Mouse (Mus musculus) left cerebral cortex, postnatal 4 days (tissue): ENCODE measurements around the gene Slc25a45. TPM values are rescaled to one million over a fixed set of nuclear protein-coding genes. Genes with fewer than 3 reads are reported as not detected.

ENCODE experiments used
- DNase-seq: peaks from one replicate; pipeline ENCODE4 v3.0.0-alpha.2; 2022
- intact Hi-C: fragments of 180-260 bp; cut with DNase I; formaldehyde crosslinking; loops from one replicate; pipeline ENCODE4 v1.15.1; 2025
- total RNA-seq, 2 experiments: library from RNA; stranded (reverse); gene quantifications; 2 replicates each; pipeline ENCODE4 v1.2.3; 2021

Slc25a45 gene
- total RNA-seq, 2 experiments from 2014 or later: 1.4 to 2.0 TPM

DNA sequence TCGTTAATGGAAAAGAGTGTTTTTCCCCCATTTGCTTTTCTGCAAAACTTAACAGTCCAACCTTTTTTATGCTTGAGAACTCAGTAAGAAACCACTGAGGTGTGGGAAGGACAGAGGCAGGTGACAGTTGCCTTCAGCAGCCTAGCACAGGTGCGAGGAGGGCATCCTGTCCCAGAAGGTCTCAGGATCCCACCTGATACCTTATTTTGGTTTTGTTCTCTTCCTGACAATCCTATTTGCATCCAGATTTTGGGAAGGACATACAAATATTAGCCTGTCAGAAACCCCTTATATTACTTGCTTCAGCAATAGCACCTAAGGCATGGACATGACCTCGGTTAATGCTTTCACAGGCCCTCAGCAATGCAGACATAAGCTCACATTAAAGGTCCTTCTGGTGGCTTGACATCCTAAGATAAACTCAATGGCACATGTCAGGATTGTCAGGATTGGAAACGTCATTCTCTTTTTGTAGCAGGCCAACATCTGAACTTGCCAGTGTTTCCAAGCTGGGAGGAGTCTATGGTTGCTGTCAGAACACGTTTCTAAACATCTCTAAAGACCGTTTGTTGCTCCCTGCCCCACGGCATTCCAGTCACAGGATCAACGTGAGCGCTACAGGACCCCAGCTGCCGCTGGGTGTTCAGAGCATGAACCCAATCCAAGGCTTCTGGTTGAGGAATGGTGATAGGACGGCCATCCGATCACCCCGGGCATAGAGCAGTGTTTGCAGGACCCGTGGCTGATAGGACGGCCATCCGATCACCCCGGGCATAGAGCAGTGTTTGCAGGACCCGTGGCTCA lies 37.3 kb upstream of the Slc25a45 start:
- intact Hi-C loops: no loop called here
- no peak for DNase-seq

DNA sequence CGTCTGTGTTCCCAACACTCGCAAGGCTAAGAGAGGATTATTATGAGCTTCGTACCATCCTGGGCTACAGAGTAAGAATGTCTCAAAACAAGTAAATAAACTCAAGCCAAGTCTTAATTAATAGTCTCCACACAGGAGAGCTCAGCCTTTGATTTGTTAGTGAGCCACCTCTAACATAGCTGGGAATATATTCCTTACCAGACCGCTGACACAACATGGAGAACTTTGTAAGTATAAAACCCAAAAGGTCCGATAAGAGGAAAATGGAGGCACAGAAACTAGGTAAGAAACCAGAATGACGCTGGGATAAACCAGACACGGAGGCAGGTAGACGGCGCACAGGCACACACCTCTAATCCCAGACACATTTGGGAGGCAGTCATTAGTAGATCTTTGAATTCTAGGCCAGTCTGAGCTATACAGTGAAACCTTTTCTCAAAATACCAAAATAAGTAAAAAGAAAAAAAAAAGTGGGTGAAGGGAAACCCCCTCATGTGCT lies 36.7 kb upstream of the Slc25a45 start:
- no peak for DNase-seq
- intact Hi-C loops: no loop called here

DNA sequence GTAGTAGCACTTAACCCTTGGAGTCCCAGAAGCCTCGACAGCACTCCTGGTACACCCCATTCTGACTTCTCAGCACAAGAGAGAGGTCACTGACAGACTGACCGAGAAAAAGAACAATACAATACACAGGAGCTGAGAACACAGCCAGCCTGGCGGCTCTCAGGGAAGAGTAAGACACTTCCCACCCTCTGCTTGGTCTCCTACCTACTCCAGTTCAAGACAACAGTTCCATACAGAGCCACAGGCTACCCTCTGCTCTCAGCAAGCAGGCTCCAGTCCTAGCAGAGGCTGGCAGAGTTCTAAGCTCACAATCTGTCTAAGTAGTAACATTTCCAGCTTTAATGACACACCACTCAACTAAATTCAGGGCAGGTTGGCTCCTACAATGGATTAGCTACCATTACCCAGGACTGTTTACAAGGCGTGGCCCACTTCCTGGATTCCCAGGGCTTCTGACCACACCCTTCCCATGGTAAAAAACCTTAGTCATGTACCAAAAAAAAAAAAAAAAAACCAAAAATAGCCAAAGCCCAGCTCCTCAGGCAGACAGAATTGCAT lies 36.1 kb upstream of the Slc25a45 start:
- intact Hi-C loops: no loop called here
- DNase-seq: no peak

DNA sequence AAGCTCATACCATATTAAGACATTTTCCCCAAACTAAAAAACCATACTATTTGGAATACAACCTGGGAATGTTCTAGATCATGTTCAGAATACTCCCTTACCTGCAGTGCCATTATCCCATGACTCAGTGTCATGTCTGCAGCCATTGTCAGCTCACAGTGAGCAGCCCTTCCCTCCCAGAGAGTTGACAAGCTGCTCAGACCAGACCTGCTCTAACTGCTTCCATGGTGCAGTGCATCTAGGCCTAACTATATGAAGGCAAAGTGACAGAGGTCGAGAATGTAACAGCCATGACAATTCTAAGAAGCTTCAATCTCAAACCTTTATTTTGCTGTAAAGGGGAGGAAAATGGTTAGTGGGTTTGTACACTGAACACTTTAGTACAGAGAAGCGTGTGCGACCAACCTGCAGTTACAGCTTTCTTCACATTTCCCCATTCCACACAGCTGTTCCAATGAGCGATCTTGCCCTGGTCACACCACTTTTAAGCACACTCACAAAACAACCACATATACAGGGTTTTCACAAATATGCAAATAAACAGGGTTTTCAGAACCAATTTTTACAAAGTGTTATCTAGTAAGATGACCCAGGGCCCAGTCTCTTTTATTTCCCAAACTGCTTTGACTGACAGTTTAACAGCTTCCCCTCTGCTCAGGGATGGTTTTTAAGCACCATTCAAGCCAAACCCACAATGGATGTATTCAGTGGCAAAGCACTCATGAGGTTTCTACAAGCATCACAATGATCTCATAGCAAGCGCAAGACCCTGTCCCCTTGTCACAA lies 35.4 kb upstream of the Slc25a45 start:
- intact Hi-C loops: no loop called here
- DNase-seq: no peak

DNA sequence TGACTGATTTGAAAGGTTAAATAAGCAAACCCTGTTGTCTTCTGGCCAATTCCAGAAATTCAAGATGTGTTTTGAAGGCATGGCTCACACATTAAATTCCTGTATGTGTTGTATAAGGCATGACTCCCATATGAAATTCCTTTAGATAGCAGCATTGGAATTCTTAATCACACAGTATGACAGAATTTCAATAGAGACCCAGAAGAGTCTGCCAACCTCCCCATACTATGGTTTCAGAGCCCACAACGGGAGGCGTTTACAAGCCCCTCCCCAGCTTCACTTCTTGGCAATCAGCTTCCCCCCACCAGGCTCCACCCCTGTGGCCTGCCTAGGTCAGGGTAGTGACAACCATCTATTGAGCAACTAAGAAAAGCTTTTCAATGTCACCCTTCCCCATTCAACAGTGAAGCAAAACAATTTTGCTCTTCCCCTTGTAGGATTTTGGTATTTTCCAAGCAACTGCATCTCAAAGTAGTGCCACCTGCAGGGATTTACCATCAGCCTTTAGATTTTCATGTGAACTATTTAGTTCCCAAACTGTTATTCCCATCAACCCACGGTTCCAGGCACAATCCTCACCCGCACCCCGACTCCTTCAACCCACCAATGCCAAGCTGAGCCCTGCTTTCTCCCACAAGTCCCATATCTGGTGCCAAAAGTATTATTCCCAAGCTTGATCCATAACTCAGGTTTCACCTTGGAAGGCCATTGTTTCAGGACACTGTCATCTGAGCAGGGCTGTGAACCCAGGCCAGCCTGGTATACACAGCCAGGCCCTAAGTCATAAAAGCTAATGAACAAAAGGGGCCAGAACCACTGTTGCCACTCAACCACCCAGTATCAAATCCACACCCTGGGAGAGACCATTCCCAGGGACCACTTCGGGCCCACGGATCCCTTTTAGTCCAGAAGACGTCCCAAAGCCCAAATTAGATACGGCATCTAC lies 34.5 kb upstream of the Slc25a45 start:
- intact Hi-C loops: no loop called here
- DNase-seq: no peak

DNA sequence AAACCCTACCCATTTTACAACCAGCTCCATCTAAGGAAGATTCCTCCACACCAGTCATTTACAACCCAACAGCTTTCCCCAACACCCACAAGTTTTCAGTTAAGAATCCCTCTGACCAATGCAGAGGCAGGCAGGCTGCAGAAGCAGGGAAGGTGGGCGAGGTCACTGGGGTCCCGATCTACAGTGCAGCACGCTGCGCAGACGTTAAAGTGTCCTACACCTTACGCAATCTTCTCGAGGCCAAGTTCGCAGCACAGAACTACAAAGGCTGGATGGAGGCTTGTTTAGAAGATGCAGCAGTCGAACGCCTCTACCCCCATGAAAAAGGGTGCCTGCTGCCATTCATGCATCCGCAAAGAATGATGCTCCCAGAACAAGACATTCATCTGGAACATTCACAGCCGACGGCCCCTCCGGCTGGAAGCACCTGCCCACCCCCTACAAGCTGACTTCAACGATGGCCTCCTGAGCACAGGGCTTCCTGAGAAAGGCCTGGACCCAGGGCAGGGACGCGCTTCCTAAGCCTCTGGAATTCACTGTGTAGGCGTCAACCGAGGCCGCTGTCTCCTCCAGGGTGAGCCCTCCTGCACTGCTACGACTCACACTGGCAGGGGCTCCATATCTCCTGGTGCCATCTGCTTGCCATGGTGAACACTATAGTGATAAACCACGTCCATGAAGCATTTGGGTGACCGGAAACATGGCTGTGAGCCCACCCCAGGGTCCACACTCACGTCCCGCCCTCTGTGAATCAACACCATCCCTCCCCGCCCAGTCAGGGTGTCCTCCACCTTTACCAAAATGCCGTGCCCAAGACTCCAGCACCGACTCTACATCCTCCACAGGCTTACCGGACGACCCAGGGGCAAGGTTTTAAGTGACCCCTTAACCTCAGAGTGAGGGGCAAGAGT lies 33.6 kb upstream of the Slc25a45 start:
- intact Hi-C loops: no loop called here
- DNase-seq: no peak

DNA sequence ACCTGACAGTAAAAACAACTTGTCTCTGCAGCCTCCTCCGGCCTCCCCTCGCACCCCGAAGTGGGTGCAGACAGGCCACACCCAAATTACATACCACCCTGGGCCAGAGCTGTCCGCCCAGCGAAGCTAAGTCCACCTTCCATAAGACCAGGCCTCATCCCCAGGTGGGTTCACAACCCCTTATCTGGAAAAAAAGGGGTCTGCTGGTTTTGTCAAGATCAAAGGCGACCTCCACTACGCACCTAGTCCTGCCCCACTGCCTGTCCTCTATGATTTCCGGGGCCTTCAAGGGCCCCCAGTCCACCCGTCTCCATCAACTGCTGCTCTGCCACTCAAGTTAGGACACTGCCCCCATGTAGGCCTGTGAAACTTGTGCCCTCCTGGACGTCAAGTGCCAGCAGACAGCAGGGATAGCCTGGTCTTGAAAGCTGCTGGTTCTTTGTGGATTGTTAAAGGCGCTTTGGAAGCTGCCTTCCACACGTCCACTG lies 32.7 kb upstream of the Slc25a45 start:
- intact Hi-C loops: loop anchor here (1.0 kb wide), 1 partner anchor 43 kb away; no protein-coding TSS in a partner anchor

DNA sequence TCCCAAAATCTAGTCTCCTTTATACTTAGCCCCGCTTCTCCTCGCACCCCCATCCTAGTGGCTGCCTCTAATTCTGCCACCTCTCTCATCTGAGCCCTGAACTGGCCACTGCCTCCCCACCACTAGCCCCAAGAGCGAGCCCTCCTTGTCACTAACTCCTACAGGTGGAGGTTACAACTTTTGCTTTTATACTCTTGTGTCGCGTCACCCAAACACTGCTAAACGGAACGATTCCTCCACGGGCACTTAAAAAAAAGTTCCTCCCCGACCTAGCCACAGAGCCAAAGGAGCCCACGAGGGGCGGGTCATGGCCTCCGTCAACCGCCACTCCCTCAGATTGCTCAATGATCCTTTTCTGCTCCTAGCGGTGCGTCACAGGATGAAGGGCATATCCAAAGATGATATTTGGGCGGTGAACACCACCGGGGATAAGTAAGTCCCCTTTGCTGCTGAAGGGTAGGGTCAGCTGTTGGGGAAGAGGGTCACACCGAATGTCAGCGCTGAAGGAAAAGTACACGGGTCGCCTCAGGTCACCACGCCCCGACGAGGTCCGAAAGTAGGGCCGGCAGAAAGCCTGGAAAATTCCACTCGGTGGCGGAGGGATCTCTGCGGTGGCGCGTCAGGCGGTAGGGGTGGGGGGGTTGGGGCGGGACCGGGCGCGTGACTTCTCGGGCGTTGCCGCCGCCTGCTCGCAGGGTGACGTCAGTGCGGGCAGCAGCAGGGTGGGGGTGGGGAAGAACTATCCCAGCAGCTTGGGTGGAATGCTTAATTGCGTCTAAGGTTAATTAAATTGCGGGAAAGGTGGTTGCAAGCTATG lies 32.1 kb upstream of the Slc25a45 start:
- intact Hi-C loops: loop anchor here (1.0 kb wide), 1 partner anchor 43 kb away; no protein-coding TSS in a partner anchor
- DNase-seq: peak; percentile 95

More for the DNA sequence above, 32.7 kb upstream of the Slc25a45 start:
- DNase-seq: no peak

DNA sequence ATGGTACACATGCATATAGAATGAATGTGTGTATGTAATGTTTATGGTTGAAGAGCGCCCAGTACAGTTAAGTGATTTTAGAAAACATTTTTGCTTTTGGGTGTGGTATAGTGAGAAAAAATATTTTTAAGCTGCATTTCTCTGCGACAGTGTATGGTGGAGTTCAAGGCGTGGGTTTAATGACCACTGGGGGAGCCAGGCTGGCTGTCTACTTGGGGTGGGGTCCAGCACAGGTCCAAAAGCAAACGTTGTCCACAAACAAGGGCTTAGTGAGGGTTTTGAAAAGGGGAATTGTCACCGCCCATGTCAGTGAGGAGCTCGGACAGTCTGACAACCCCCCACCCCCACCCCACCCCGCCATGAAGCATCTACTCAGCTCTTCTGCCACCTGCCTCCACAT lies 31.5 kb upstream of the Slc25a45 start:
- intact Hi-C loops: no loop called here
- DNase-seq: peak; percentile 41

DNA sequence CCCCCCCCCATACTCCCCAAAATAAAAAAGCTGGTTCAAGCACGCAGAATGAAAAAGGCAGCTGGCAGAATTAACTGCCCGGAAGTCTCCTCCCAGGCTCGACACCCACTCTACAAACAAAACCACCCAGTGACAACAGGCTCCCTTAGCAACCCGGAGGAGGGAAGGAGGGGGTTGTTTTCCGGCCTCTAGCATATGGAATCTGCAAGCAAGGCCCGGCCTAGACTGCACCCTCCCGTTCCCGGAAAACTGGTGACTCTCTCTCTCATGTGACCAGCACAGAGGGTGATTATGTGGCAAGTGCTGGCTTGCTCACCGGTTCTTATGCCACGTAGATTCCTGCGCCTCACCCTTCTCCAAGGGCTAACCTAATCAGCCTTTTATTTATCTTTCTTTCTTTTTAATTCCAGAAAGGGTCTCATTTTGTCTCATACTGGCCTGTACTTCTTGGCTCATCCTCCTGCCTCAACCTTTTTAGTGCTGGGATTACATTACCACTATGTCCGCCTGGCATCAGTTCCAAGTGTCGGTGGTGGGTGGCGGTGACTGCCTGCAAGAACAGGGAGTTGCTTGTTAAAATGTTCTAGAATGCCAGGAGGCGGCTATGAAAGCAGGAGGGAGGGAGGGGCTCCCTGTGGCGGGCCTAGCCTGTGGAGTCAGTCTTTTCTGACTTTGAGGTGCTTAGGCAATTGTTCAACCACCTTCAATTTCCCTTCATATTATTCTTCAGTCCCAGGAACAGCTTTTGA lies 30.9 kb upstream of the Slc25a45 start:
- intact Hi-C loops: no loop called here

DNA sequence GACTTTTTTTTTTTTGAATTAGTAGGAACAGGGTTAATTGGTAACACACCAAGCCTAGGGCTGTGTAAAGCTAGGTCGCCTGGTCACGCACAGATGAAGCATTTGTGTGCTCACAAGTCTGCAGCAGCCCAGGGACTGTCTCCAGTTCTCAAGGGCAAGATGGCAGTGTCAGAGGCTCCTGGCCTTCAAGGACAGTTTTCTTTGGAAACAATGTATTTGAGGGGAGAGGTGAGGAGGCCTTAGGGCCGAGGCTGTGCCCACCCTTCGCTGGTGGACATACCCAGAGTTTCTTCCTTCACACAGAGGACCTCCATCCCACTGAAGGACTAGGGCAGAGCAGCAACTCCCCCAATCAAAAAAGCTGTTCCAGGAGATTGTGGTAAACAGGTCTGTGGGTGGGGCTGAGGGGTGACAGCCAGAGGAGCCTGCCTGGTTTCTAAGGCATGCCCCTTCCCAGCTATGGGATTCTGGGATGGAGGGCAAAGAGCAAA lies 30.3 kb upstream of the Slc25a45 start:
- intact Hi-C loops: no loop called here

More for the DNA sequence above, 30.9 kb upstream of the Slc25a45 start:
- DNase-seq: peak; percentile 86

DNA sequence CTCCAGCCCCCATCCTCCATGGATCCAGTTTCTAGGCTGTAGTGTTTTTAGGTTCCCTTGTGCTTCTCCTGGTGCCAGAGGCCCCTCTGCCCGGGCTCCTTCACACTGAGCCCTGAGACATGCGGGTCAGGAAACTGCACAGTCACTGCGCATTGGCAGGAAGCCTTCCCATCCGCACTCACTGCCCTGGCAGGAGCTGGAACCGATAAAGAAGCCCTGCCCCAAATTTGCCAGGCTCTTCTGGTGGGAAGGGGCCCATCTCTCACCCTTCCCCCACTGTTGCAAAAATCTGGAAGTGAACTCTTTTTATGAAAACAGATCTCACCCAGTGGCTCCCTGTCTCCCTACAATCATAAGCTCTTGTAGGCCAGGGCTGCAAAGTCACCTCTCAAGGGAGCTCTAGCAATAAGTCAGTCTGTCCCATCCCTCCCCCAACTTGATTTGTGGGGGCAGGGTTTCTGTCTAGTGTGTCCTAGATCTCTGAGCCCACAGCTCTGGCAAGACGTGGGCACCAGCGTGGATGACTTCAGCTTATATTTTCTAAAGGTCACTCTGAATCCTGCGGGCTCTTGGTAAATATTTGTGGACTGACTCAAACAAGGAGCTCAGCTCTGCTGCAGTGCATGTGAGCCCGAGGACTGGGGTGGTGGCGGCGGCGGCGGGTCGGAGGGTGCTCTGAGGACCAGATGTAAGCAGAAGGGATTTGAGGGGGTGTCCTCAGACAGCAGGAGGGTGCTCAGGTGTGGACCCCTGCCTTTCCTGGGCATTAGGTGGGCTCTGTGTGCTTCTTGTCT lies 29.4 kb upstream of the Slc25a45 start:
- intact Hi-C loops: no loop called here
- DNase-seq: peak; percentile 58

More for the DNA sequence above, 30.3 kb upstream of the Slc25a45 start:
- DNase-seq: no peak

DNA sequence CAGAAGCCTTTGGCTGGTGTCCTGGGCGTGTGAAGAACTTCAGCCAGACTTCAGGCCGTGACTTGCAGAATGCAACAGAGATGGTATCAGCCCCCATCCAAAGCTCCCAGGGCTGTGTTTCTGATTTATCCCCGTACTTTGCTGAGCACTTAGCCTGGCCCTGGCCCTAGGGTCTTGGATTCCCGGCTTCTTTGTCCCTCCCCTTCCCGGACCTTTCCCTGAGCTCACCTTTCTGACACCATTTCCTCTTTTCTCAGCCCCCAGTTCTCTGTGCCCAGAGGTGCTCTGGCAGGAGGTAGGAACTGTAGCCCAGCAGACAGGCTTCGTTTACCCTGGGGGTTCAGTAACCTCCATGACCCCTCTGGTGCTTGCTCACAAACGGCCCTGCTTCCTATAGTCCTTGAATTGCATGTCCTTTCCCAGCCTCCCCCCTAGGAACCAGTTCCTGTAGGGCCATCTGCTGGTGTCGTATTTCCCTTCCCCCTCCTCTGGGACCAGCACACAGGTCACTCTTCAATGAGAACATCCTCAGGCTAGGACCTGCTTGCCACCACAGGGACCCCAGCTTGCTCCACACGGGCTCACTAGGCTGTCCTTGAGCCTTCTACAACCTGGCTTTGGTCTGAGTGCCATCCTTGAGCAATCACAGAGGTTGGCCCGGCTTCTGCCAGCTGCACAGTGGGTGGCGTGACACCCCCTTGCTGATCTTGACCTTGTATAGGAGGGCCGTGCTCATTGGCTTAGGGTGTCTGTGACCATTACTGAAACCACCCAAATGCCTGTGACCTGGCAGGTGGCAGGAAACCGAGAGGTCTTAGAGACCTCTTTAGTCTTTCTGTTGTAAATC lies 28.6 kb upstream of the Slc25a45 start:
- intact Hi-C loops: no loop called here
- no peak for DNase-seq

DNA sequence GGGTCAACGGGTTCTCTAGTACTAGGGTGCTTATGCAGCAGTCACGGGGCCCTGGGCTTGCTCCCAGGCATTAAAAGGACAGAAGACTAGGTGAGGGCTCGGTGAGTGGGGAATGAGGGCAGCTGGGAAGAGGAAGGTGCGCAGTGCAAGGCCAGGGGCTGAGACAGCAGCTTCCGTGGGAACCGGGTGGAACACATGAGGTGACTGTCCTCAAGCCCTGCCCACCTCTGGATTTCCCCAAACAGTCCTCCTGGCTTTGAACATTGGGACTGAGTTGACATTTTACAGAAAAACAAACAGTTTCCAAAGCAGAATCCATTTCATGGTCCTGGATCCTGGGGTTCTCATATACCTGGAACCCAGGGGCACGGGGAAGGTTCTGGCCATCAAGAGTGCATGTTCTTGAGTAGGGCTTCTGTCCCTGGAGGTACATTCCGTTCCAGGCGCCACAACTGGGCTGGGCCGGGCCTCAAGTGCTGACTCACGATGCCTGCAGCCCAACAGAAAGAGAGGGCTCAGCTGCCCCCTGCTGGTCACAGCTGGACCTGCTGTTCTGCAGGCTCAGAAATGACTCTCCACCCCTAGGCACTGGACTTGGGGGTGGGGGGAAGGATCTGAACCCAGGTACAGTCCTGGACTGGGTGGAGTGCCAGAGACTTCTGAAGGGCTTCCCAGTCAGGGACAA lies 27.6 kb upstream of the Slc25a45 start:
- peak; percentile 93 for DNase-seq
- intact Hi-C loops: no loop called here

DNA sequence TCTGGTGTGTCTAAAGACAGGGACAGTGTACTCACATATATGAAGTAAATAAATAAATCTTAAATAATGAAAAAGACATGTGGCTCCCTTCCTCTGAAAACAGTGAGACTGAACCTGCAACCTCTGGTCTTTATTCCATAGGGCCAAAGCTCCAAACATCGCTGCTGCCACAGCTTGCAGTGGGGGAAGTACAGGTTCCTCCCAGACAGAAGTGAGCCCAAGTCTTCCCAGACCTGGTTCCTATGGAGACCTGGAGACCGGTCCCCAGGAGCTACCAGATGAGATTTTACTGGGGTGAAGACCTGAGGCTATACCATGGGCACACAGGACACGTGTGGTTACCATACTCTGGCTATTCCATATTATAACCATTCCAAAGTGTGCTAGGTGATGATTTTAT lies 26.7 kb upstream of the Slc25a45 start:
- DNase-seq: no peak
- intact Hi-C loops: no loop called here
